Mouse (Mus musculus) embryonic fibroblast, embryonic 13.5 days (primary cell): ENCODE measurements around the gene Atf1.

Experiments
- CTCF ChIP-seq: IDR thresholded peaks from 2 replicates; pipeline ENCODE4 v1.5.1; 2011; ENCODE audit warnings: mild to moderate bottlenecking, control low read depth, low read length, moderate library complexity, borderline replicate concordance; ENCODE audit not compliant: insufficient read depth
- POLR2A ChIP-seq: IDR thresholded peaks from 2 replicates; pipeline ENCODE4 v1.6.1; 2011; ENCODE audit warnings: low read depth, mild to moderate bottlenecking, control low read depth, low read length, moderate library complexity

GRCm38 (mm10) chr15:100248665-100249433, 21.2 kb downstream of the Atf1 start:
- no peak for TF ChIP-seq CTCF
- no peak for TF ChIP-seq POLR2A
